15 mouse cellular contexts compared by ENCODE assay signal in the genomic region with DNA sequence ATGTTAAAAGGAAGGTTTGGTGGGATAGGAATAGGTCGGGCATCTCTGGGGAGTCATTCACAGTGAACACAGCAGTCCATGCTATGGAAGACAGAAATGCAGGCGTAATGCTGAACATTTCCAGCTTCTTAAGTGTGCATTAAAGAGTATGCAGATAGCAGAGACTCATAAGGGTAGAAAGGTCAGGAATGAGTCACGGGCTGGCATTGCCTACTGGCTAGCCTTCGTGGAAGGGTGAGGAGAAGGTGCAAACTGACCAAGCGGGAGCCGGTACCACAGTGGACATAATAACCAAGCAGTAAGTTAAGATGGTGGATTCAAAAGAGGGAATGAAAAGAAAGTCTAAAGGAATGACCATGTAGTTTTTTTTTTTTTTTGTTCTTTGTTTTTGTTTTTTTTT.
A peak's percentile ranks its signal among the peaks of the same experiment; 100 is the strongest.
DNase-seq lines count a peak whose midpoint lies in the region.
"Had no signal": no experiment of that assay in that cellular context is flagged by ENCODE, and none has a peak within 500 bp of the region (broad histone marks: within the 10 kb centered on the region; RNA-seq: fewer than 3 reads in every experiment).

No protein-coding gene starts in this region.

- peak; percentile 8 for DNase-seq in adrenal gland, adult 8-10 months
- no peak for DNase-seq in adrenal gland, postnatal 4 days (ENCODE audit: low spot score in 2 of 2)
- peak; percentile 16 for DNase-seq in adrenal gland, postnatal 14 days
- DNase-seq in brain, adult 2 months (ENCODE audit: low read depth, low spot score) = peak; percentile 68
- DNase-seq in frontal cortex, postnatal 10 days (ENCODE audit: low spot score in 2 of 2) = no peak
- no peak for DNase-seq in layer of hippocampus, adult 18-20 months (ENCODE audit: low spot score in 2 of 2)
- DNase-seq: cerebellum, adult 11 months; cerebellum, adult 9-11 months; embryo, embryonic 11 days; gastrocnemius, postnatal 10 days; gastrocnemius, postnatal 36 days; heart, adult 2 months; heart, postnatal 14 days; heart, postnatal 4 days; kidney, adult 18-20 months had no signal

Comparison
In these comparisons a context has a peak if more than half of its experiments do, and no peak if none do; other contexts are left out.
1. DNase-seq: peak in adrenal gland, adult 8-10 months (single experiment), adrenal gland, postnatal 14 days (single experiment) and brain, adult 2 months (single experiment); none in adrenal gland, postnatal 4 days (0 of 2), frontal cortex, postnatal 10 days (0 of 2) and layer of hippocampus, adult 18-20 months (0 of 2).